Mouse (Mus musculus) kidney, postnatal 14 days (tissue): ENCODE data around the gene Olfr1143.

Source experiments
- DNase-seq: peaks from one replicate; pipeline ENCODE4 v3.0.0; 2022; ENCODE audit warnings: mixed read lengths

The Olfr1143 gene

DNA sequence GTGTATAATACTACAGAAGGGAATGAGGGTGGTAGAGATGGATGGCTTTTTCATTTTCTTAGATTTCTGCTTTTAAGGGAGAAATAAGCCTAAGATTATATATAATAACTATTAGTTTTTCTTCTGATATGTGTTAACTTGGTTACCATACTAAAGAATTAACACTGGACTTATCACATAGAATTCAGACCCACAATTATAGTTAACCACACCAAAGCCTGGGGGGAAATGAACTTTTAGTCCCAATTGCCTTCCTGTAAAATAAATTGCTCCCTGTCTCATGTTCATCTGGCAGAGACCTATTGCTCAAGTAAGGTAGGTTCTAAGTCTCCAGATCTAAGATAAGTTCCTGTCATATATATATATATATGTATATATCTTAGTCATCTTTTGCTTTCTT is at the start of gene Olfr1143:
Olfr1143 (plus strand) TSS at position 301 of the 400 bp plus-strand sequence.
- DNase-seq = no peak

- DNase-seq = no peak
Measured at GRCm38 (mm10) chr2:87753891-87754290, 46.5 kb upstream of the Olfr1143 start, which contains the start of gene Olfr1141. TSS of gene Olfr1141 (minus strand) at chr2:87753991.

- DNase-seq = no peak
Measured at GRCm38 (mm10) chr2:87776143-87776542, 24.2 kb upstream of the Olfr1143 start.

- no peak for DNase-seq
Measured at GRCm38 (mm10) chr2:87779183-87779582, 21.2 kb upstream of the Olfr1143 start, which contains the start of gene Olfr152. TSS of gene Olfr152 (plus strand) at chr2:87779483.

DNA sequence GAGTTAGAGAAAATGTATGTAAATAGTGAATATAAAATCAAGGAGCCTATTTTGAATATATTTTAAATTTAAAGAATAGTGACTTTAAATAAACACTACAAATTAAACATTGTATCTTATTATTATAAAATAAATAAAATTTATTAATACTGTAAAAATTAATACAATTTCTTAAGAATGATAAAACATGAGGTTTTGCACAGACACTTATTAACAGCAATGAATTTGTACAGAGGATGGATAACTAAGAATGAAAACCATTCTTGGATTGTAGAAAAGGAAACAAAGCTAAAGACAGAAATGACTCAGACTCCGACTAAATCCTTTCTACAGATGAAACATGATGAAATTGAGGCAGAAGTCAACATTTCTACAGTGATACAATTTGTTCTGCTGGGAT is 9.1 kb downstream of the Olfr1143 start, which contains the start of gene Olfr1145:
Olfr1145 (plus strand) TSS at position 301 of the 400 bp plus-strand sequence.
- no peak for DNase-seq

GRCm38 (mm10) chr2:87830233-87830632 is 29.8 kb downstream of the Olfr1143 start, which contains the start of gene Olfr1148:
TSS of gene Olfr1148 (plus strand) at chr2:87830533.
- no peak for DNase-seq

- DNase-seq = no peak
Measured at GRCm38 (mm10) chr2:87843693-87844092, 43.3 kb downstream of the Olfr1143 start, which contains the start of gene Olfr1150-ps1. TSS of gene Olfr1150-ps1 (plus strand) at chr2:87843993.
